Mouse (Mus musculus): ENCODE data around the gene Btbd9. TPM values are rescaled to one million over a fixed set of nuclear protein-coding genes. Genes with fewer than 3 reads are reported as not detected.

Gene Btbd9
- total and polyA plus RNA-seq, 3 experiments, result 24.7 to 33.8 TPM; not detected in 1

GRCm38 (mm10) chr17:30331380-30331779, 244.9 kb downstream of the Btbd9 start:
- no peaks in the 10 kb centered on the region for H3K27me3 ChIP-seq (ENCODE audit: control insufficient read depth in 1 of 2, insufficient read depth in 2 of 2, low read length in 2 of 2)
- no peak overlapping the region for H3K27ac ChIP-seq (ENCODE audit: control insufficient read depth, low read depth, low read length)
- no peaks in the 10 kb centered on the region for H3K9me3 ChIP-seq (replicated peaks; ENCODE audit: insufficient read depth, low read length)
- no peaks in the 10 kb centered on the region for H3K79me2 ChIP-seq (ENCODE audit: control insufficient read depth, insufficient read depth, low read length, poor library complexity)
- peaks cover 0 to 8% of the 10 kb centered on the region in 2 experiments; a peak in 2 of 4 replicates for H3K4me1 ChIP-seq (ENCODE audit: control insufficient read depth in 1 of 2, insufficient read depth in 2 of 2, low read length in 2 of 2)
- no peak for DNase-seq (ENCODE audit: low read depth, low spot score)
- H3K36me3 ChIP-seq (ENCODE audit: control insufficient read depth in 1 of 2, insufficient read depth in 2 of 2, low read length in 2 of 2), result peaks cover 0 to 4% of the 10 kb centered on the region in 2 experiments; a peak in 2 of 4 replicates
- H3K9ac ChIP-seq (ENCODE audit: control insufficient read depth, low read depth, low read length, poor library complexity, severe bottlenecking), result no peak overlapping the region
- TF ChIP-seq SIN3A (IDR thresholded peaks at IDR 0.05; ENCODE audit: low read length), result no peak
- no peak for TF ChIP-seq MAX (IDR thresholded peaks at IDR 0.05; ENCODE audit: low read length)
- TF ChIP-seq CHD2 (IDR thresholded peaks at IDR 0.05; ENCODE audit: low read length), result no peak
- no peak overlapping the region for H3K4me3 ChIP-seq (ENCODE audit: control insufficient read depth in 1 of 2, insufficient read depth in 1 of 2, low read depth in 2 of 2, low read length in 2 of 2)

- Histone ChIP-seq H3K4me3 (ENCODE audit: control insufficient read depth in 1 of 2, insufficient read depth in 1 of 2, low read depth in 2 of 2, low read length in 2 of 2) (no peak overlapping the region), H3K27ac (ENCODE audit: control insufficient read depth, low read depth, low read length) (no peak overlapping the region), H3K36me3 (ENCODE audit: control insufficient read depth in 1 of 2, insufficient read depth in 2 of 2, low read length in 2 of 2) (peaks cover 0 to 4% of the 10 kb centered on the region in 2 experiments; a peak in 2 of 4 replicates), H3K9me3 (replicated peaks; ENCODE audit: insufficient read depth, low read length) (no peaks in the 10 kb centered on the region), H3K27me3 (ENCODE audit: control insufficient read depth in 1 of 2, insufficient read depth in 2 of 2, low read length in 2 of 2) (no peaks in the 10 kb centered on the region), H3K79me2 (ENCODE audit: control insufficient read depth, insufficient read depth, low read length, poor library complexity) (no peaks in the 10 kb centered on the region), H3K4me1 (ENCODE audit: control insufficient read depth in 1 of 2, insufficient read depth in 2 of 2, low read length in 2 of 2) (peaks cover 0 to 8% of the 10 kb centered on the region in 2 experiments; a peak in 2 of 4 replicates), H3K9ac (ENCODE audit: control insufficient read depth, low read depth, low read length, poor library complexity, severe bottlenecking) (no peak overlapping the region)
- TF ChIP-seq TAL1 (IDR thresholded peaks at IDR 0.05; ENCODE audit: low read length) (no peak), MAX (IDR thresholded peaks at IDR 0.05; ENCODE audit: low read length) (no peak), CHD2 (IDR thresholded peaks at IDR 0.05; ENCODE audit: low read length) (no peak), CTCF (IDR thresholded peaks at IDR 0.05 in 2 of 3, conservative IDR thresholded peaks at IDR 0.05 in 1 of 3; ENCODE audit: control insufficient read depth in 1 of 3, insufficient read depth in 1 of 3, low read depth in 2 of 3, low read length in 3 of 3, poor library complexity in 1 of 3, severe bottlenecking in 1 of 3) (no peak), NELFE (IDR thresholded peaks at IDR 0.05; ENCODE audit: low read depth, low read length) (no peak), ETS1 (IDR thresholded peaks at IDR 0.05; ENCODE audit: low read depth, low read length) (no peak), HCFC1 (IDR thresholded peaks at IDR 0.05; ENCODE audit: low read depth, low read length) (no peak), NRF1 (IDR thresholded peaks at IDR 0.05; ENCODE audit: insufficient read depth, low read depth, low read length, poor library complexity, severe bottlenecking) (no peak), GABPA (IDR thresholded peaks at IDR 0.05; ENCODE audit: low read depth, low read length) (no peak), SMC3 (IDR thresholded peaks at IDR 0.05; ENCODE audit: low read depth, low read length) (no peak), RCOR1 (IDR thresholded peaks at IDR 0.05; ENCODE audit: low read depth, low read length) (no peak), BHLHE40 (IDR thresholded peaks at IDR 0.05; ENCODE audit: borderline replicate concordance, low read depth, low read length) (no peak), MAZ (IDR thresholded peaks at IDR 0.05; ENCODE audit: low read depth, low read length) (no peak), MEF2A (IDR thresholded peaks at IDR 0.05; ENCODE audit: extremely low read depth, insufficient replicate concordance, low read depth, low read length, poor library complexity, severe bottlenecking) (no peak)
- DNase-seq (ENCODE audit: low read depth, low spot score), result no peak
Observed at GRCm38 (mm10) chr17:30329531-30329930, 246.8 kb downstream of the Btbd9 start.

Data from MEL (cell line).